Mouse (Mus musculus) embryo, embryonic 11.5 days (tissue): ENCODE results near the gene Osgin1.

Source experiments
- DNase-seq: peaks from one replicate; pipeline ENCODE4 v3.0.0-alpha.2; 2012; ENCODE audit warnings: low read depth, low spot score

Gene Osgin1

DNA sequence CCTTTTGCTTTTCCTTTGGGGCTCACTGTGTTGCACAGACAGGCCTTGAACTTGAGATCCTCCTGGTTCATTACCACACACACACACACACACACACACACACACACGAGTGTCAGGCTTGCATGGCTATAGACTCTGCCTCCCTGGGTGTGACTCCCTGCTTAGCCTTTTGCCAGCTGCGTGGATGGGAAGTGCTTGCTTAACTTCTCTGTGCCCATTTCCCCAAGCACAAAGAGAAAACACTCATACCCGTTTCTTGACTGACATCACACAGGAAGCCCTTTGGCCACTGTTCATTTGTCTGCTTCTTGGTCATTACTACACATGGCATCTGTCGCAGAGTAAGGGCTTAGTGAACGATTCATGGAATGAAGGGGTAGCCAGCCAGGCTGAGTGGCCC is 8.1 kb downstream of the Osgin1 start:
- no peak for DNase-seq

DNA sequence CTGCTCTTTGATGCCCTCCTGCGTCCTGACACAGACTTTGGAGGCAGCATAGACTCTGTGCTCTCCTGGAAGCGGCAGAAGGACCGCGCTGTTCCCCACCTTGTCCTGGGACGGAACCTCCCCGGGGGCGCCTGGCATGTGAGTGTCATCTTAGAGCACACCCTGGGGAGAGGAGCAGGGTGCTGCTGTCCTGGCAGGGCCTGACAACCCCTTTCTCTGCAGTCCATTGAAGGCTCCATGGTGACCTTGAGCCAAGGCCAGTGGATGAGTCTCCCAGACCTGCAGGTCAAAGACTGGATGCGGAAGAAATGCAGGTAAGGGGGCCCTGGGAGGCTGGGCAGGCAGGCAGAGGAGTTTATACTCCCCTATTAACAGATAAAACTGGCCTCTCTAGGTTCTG is 9.0 kb downstream of the Osgin1 start:
- DNase-seq, result no peak

DNA sequence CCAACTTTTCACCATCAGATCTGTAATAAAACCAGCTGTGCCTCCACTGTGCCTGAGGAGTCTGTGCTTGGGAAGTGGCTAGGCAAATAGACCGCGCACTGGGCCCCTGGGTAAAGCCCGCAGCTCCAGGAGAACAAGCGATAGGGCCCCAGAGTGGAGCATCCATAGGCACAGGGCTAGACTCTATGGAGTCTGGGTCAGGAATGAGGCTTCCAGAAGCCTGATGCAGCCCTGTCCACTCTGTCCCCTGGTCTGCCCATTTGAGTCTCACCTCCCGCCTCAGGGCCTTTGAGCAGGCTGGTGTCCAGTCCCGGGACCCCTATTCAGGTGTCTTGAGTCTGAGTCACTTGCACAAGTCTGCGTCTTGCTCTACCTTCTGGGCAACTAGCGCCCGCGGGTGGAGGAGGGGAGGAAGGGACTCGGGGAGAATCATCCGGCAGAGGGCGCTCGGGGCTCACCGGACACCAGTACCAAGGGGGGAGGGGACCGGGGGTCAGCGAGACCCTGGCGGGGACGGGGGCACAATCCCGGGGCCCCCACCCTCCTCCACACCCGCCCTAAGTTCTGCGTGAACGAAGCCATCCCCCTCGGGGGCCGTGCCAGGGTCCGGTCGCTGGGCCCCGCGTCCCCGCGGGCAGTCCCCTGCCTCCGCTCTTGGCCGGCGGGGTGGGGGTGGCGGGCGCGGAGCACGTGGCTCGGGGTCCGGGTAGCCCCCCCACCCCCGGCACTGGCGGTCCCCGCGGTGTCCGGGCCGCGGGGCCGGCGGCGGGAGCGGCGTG is 12.5 kb downstream of the Osgin1 start, which contains the start of gene Necab2:
Necab2 (plus strand) TSS at position 509 of the 779 bp plus-strand sequence.
- DNase-seq, result peak; percentile 73

DNA sequence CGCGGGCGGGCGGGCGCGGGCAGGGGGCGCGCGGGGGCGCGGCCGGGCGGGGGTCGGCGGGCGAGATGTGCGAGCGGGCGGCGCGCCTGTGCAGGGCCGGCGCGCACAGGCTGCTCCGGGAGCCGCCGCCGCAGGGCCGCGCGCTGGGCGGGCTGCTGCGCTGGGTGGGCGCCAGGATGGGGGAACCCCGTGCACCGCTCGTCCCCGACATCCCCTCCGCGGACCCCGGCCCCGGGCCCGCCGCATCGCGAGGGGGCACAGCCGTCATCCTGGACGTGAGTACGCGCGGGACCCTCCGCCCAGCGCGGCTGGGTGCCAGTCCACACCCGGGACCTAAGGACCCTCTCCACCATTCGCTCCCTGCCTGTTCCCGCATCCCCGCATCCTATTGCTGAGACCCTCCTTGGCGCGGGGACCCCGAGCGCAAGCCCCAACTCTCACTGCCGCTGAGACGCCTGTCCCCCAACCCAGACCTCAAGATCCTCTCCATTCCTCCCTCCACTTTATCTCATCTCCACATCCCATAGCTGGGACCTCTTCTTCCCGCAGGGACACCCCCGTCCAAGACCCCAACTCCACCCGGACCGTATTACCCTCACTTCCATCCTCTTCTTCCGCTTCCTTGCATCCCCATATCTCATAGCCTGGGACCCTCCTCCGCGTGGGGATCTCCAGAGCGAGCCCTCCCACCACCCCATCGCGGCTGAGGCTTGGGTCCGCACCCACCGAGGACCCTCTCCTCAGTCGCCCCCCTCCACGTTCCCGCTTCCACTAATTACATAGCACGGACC is 13.3 kb downstream of the Osgin1 start:
- no peak for DNase-seq

- DNase-seq, result no peak
Observed at GRCm38 (mm10) chr8:119447781-119448170, 13.9 kb downstream of the Osgin1 start.

DNA sequence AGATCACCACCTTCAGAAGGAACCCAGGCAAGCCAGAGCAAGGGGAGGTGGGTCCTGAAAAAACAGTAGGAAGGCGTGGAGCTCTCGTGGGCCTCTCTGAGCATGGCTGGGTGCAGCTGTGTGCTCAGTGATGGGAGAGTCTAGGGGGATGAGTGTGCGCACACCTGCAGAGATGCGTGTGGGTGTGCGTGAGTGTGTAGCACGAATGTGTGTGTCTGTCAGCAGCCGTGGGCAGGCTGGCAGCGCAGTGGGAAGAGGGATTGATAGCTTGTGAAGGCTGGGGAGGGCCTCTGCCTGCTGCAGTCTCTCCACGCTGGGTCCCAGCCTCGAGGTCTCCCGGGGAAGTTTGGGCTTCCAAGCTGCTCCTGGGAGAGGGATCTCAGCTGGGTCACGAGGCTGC is 15.7 kb downstream of the Osgin1 start:
- no peak for DNase-seq

DNA sequence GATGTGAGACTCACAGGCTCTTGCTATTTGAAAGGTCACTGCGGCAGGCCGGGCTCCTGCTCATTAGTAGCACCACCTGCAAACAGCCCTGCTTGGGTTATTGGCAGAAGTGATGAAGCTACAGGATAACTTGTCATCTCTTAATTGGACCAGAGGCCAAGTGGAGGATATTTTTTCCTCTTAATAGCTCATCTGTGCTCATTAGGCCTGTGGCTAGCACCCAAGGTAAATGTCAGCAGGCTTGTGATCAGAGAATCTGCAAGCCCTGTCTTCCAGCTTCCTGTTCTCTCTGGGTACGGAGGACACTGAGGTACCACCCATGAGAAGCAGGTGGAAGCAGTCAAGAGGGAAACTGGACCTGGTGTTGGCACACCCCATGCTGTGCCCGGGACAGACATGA is 17.2 kb downstream of the Osgin1 start:
- DNase-seq, result no peak

GRCm38 (mm10) chr8:119452919-119453318 is 19.0 kb downstream of the Osgin1 start:
- no peak for DNase-seq

DNA sequence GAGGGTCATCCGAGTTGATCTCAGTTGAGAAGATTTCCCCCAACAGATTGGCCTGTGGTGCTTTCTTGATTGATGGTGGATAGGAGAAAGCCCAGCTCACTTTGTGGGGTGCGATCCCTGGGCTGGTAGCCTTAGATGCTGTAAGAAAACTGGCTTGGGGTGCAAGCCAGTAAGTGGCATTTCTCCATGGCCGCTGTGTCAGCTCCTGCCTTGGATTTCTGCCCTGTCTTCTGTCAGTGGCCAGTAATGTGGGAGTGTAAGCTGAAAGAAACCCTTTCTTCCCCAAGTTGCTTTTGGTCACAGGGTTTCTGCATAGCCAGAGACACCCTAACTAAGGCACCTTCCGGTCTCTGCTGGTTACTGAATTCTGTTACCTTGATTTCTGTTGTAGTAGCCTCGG is 22.1 kb downstream of the Osgin1 start:
- no peak for DNase-seq

DNA sequence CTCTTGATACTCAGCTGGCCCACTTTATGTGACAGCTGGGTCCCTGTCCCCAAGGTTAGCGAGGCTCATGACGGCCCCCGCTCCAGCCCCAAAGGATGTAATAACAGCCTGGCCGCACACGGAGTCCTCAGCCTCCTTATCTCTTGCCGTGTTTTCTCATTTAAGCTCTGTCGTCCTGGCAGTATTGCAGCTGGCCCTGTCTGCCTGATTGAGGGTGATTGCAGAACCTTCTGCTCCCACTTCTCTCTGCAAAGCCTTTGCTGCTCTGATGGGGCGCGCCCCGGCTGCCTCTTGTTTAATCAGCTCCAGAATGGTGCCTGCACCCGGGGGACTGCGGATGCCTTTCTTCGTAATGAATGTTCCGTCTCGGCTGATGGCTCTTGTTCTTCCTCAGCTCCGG is 25.8 kb downstream of the Osgin1 start:
- DNase-seq, result no peak

DNA sequence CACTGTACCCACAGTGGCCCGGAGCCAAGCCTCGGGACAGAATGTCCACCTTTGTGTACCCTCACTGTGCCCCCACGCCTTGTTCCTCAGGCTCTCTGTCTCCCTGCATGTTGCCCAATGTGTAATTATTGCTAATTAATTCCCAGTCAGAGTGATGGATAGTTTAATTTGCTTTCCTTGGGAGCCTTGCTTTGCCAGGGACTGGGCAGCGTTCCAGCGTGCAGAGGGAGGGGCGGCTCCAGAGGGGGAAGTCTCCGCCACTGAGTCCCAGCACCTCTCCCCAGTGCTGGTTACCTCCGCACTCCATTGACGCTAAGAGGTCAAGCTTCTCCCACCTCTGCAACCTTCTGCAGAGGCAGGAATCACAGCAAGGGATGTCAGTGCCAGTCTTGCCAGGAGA is 27.4 kb downstream of the Osgin1 start:
- DNase-seq, result no peak

DNA sequence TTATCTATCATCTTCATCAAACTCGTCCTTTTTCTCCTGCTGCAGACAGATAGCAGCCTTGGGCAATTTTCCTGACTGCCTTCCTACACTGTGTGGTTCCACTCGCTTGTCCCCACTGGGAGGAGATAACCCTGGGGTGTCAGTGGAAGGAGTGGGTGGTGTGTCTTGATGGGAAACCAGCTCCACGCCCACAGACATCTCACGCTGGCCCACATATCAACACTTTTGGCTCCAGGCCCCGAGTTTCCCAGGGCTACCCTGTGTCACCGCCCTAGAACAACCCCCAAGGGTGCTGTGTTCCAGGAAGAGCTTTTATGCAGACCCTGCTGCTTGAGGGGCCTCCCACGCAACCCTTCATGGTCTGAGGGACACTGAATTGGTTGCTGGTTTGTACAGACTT is 29.8 kb downstream of the Osgin1 start:
- no peak for DNase-seq

GRCm38 (mm10) chr8:119466105-119466504 is 32.2 kb downstream of the Osgin1 start:
- no peak for DNase-seq

DNA sequence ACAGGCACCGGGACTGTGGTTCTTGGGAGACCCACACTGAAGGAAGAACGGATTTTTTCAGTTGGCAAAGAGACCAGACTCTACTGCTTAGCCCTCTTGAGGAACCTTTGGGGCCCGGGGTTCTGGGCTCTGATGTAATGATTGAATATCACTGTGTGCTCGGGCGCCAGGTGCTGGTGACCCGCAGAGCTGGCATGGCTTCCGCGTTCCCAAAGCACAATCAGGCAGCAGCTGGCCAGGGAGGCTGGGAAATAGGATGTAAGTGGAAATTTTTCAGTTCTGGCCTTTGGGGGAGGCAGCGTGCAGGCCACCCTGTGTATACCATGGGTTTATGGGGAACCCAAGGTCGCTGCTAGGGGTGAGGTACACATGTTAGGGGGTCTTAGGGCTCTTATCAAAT is 32.9 kb downstream of the Osgin1 start:
- no peak for DNase-seq

DNA sequence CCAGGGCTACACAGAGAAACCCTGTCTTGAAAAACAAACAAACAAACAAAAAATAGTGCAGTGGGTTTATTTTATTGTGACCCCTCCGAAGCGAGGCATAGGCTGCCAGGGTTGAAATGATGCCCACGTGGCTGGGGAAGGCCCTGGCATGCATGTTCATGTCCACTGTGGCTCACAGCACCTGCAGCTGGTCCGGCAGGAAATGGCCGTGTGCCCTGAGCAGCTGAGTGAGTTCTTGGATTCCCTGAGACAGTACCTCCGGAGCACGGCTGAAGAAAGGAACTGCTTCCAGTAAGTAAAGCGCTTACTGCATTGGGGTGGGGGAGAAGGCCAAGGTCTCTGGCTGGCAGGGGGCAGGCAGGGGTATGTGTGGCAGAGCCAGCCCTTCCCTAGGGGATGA is 34.2 kb downstream of the Osgin1 start:
- DNase-seq, result no peak

DNA sequence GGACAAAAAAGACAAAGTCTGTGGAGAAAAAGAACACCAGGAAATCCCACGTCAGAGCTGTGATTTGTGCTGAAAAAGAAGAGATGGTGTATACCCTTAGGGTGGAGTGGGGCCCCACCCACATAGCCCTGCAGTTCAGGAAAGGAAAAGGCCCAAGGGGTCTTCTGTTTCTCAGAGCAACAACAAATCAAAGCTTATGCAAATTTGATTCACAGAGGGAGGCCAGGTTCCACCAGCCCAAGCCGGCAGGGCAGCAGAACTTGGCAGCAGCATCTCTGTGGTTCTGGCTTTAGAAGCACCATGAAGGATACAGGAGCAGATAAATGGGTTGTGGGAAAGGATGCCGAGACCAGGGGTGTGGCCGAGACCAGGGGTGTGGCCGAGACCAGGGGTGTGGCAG is 44.8 kb downstream of the Osgin1 start:
- DNase-seq, result no peak

DNA sequence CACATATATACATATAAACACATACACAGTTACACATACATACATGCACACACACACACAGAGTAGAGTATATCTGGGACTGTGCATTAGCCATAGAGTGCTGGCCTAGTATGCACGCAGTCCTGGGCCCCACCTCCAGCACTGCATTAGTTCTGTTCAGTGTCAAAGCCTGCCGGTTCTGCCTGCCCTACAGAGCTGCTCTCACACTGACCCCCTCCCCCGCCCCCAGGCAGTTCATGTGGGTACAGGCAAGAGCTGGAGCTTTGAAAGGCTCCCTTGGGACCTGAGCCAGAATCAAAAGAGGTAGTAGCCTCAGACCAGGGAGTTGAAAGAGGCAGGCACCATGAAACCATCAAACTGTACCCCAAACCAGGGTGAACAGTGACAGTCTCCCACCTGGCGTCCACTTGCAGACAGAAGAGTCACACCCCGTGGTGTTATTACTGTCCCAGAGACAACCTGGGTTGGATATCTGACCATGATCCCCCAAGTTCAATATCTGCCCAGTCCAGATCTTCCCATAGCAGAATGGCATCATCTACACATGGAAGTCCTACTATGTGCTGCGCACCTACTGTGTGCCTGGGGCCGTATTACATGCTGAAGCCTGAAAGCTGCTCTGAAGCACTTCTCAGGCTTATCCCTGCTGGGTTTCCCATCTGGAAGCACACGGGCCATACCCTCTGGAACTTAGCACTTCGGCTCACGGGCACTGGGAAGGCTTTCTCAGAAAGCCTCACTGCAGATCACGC is 50.4 kb downstream of the Osgin1 start:
- no peak for DNase-seq

- DNase-seq, result no peak
Observed at GRCm38 (mm10) chr8:119487093-119487492, 53.2 kb downstream of the Osgin1 start.
